Mouse (Mus musculus): ENCODE results near the gene Tsen34. TPM values are rescaled to one million over a fixed set of nuclear protein-coding genes. Genes with fewer than 3 reads are reported as not detected.

The Tsen34 gene
- polyA plus RNA-seq, 1 experiment from 2014 or later: 240 TPM

Small RNA genes within 50 kb of the gene (microRNA-seq; reads per million reads assigned to microRNA genes)
- gene Mir3572: 2.5 reads per million, percentile 7 among the genes with 10 or more reads in this experiment

Other genes with a start within 250 kb of the Tsen34 start
- gene Tarm1, start 190.2 kb upstream of the Tsen34 start, polyA plus RNA-seq (2015; fragmentation: Nextera tagmentation; extraction: Ambion mirVana): not detected in 2 replicates
- gene Oscar, start 76.7 kb upstream of the Tsen34 start, polyA plus RNA-seq (2015; fragmentation: Nextera tagmentation; extraction: Ambion mirVana): 0.17 and 0.46 TPM in 2 replicates
- 314 and 357 TPM in 2 replicates for gene Ndufa3, start 75.5 kb upstream of the Tsen34 start, polyA plus RNA-seq (2015; fragmentation: Nextera tagmentation; extraction: Ambion mirVana)
- 30.4 and 31.9 TPM in 2 replicates for gene Tfpt, start 62.9 kb upstream of the Tsen34 start, polyA plus RNA-seq (2015; fragmentation: Nextera tagmentation; extraction: Ambion mirVana)
- gene Prpf31, start 62.9 kb upstream of the Tsen34 start, polyA plus RNA-seq (2015; fragmentation: Nextera tagmentation; extraction: Ambion mirVana): 99.5 and 109 TPM in 2 replicates
- 42.1 and 47.3 TPM in 2 replicates for gene Cnot3, start 47.6 kb upstream of the Tsen34 start, polyA plus RNA-seq (2015; fragmentation: Nextera tagmentation; extraction: Ambion mirVana)
- 15.5 and 16.5 TPM in 2 replicates for gene Leng1, start 27.0 kb upstream of the Tsen34 start, polyA plus RNA-seq (2015; fragmentation: Nextera tagmentation; extraction: Ambion mirVana)
- gene Tmc4, start 15.3 kb upstream of the Tsen34 start, polyA plus RNA-seq (2015; fragmentation: Nextera tagmentation; extraction: Ambion mirVana): 2.5 and 3.3 TPM in 2 replicates
- 60.6 and 86.3 TPM in 2 replicates for gene Mboat7, start 660 bp downstream of the Tsen34 start, polyA plus RNA-seq (2015; fragmentation: Nextera tagmentation; extraction: Ambion mirVana)
- 852 and 923 TPM in 2 replicates for gene Rps9, start 11.1 kb downstream of the Tsen34 start, polyA plus RNA-seq (2015; fragmentation: Nextera tagmentation; extraction: Ambion mirVana)
- 0.14 and 0.37 TPM in 2 replicates for gene Pirb, start 27.5 kb downstream of the Tsen34 start, polyA plus RNA-seq (2015; fragmentation: Nextera tagmentation; extraction: Ambion mirVana)
- not detected in 2 replicates for gene Gm15448, start 132.8 kb downstream of the Tsen34 start, polyA plus RNA-seq (2015; fragmentation: Nextera tagmentation; extraction: Ambion mirVana)
- gene Pira2, start 152.2 kb downstream of the Tsen34 start, polyA plus RNA-seq (2015; fragmentation: Nextera tagmentation; extraction: Ambion mirVana): not detected in 2 replicates
- not detected in 2 replicates for gene Gm14548, start 205.3 kb downstream of the Tsen34 start, polyA plus RNA-seq (2015; fragmentation: Nextera tagmentation; extraction: Ambion mirVana)
- gene Lilra6, start 222.6 kb downstream of the Tsen34 start, polyA plus RNA-seq (2015; fragmentation: Nextera tagmentation; extraction: Ambion mirVana): not detected in 2 replicates